Mouse (Mus musculus) leukemia stem cell, adult 10-12 weeks (primary cell): ENCODE results near the gene Gm5155. TPM values are rescaled to one million over a fixed set of nuclear protein-coding genes. Genes with fewer than 3 reads are reported as not detected.

Experiments used
- polyA plus RNA-seq: library from polyadenylated mRNA; stranded (reverse); fragments of >175 nt; gene quantifications from 2 replicates; pipeline ENCODE4 v1.2.3, GENCODE M21; 2012; ENCODE audit warnings: low replicate concordance

Gm5155 gene
- polyA plus RNA-seq, result 0.05 and 0.08 TPM in 2 replicates

GRCm38 (mm10) chr7:17871467-17871866 is at the start of gene Gm5155:
Gene Gm5155, plus strand, starts transcription at chr7:17871767.

Other genes starting within 250 kb of the Gm5155 start
- gene Ceacam5, start 158.5 kb upstream of the Gm5155 start, polyA plus RNA-seq, result not detected in 2 replicates
- 0.16 TPM in 1 of 2 replicates, not detected in the other for gene Ceacam14, start 59.1 kb upstream of the Gm5155 start, polyA plus RNA-seq
- gene Ceacam11, start 100.4 kb downstream of the Gm5155 start, polyA plus RNA-seq, result not detected in 2 replicates
- not detected in 2 replicates for gene Ceacam13, start 138.1 kb downstream of the Gm5155 start, polyA plus RNA-seq
- not detected in 2 replicates for gene Ceacam12, start 194.2 kb downstream of the Gm5155 start, polyA plus RNA-seq